Mouse (Mus musculus) brain, embryonic 14.5 days (tissue): Measurements from ENCODE around the gene Sat2.

Experiments used
- CTCF ChIP-seq: fragments of 200-500 bp; IDR thresholded peaks from 2 replicates; pipeline ENCODE4 v1.5.1; 2012; ENCODE audit warnings: inconsistent platforms, mild to moderate bottlenecking, moderate library complexity, borderline replicate concordance; ENCODE audit not compliant: insufficient read depth, insufficient read length; ENCODE audit errors: extremely low read depth
- POLR2A ChIP-seq: fragments of 200-500 bp; IDR thresholded peaks from 2 replicates; pipeline ENCODE4 v1.6.1; 2012; ENCODE audit warnings: mild to moderate bottlenecking, inconsistent platforms, borderline replicate concordance; ENCODE audit not compliant: poor library complexity, insufficient read depth, insufficient read length, severe bottlenecking; ENCODE audit errors: extremely low read depth

DNA sequence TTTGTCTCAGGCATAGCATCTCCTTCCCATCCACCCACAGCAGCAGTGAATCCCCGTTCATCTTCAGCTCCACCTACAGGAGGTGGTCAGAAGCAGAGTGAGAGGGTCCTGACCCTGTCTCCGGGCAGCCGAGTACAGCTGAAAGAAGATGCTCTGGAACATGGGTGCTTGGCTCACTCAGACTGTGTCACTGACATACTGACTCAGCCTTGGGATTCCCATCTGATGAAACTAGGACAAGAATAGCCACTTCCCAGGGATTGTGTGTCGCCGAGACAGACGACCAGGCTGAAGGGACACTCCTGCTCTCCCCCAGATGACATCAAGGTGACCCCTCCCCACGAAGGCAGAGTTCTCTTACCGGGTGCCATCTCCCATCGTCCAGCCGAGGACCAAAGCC lies 5.0 kb upstream of the Sat2 start:
- no peak for TF ChIP-seq CTCF
- TF ChIP-seq POLR2A, result no peak
